Mouse (Mus musculus) embryonic facial prominence, embryonic 10.5 days (tissue): ENCODE measurements around the gene Gm14406. TPM values are rescaled to one million over a fixed set of nuclear protein-coding genes. Genes with fewer than 3 reads are reported as not detected.
"Not testable (repeated sequence)": the region's sequence is repeated elsewhere in the genome, so short reads cannot be mapped to it uniquely, and the experiment has no call there.

Experiments used
- DNase-seq: peaks from one replicate; pipeline ENCODE4 v3.0.0-alpha.2; 2017; ENCODE audit warnings: low spot score
- H3K27ac ChIP-seq: fragments of 300-500 bp; sonication (generic); replicated peaks from 2 replicates; pipeline ENCODE4 v1.5.1; 2016; ENCODE audit warnings: mild to moderate bottlenecking
- H3K27me3 ChIP-seq: fragments of 300-500 bp; sonication (generic); replicated peaks from 2 replicates; pipeline ENCODE4 v1.6.1; 2016; ENCODE audit warnings: low read depth, mild to moderate bottlenecking; ENCODE audit not compliant: poor library complexity, severe bottlenecking
- H3K36me3 ChIP-seq: fragments of 300-500 bp; sonication (generic); replicated peaks from 2 replicates; pipeline ENCODE4 v1.6.1; 2016; ENCODE audit warnings: mild to moderate bottlenecking, moderate library complexity
- H3K4me1 ChIP-seq: fragments of 300-500 bp; sonication (generic); 2 replicates; pipeline ENCODE4 v1.6.1; 2016
- H3K4me3 ChIP-seq: fragments of 300-500 bp; sonication (generic); 2 replicates; pipeline ENCODE4 v1.5.1; 2016; ENCODE audit warnings: mild to moderate bottlenecking, moderate library complexity
- H3K9me3 ChIP-seq: fragments of 300-500 bp; sonication (generic); 2 replicates; pipeline ENCODE4 v1.6.1; 2016; ENCODE audit warnings: mild to moderate bottlenecking
- WGBS: fragments of 180-500 bp; shearing (Covaris S2); methylation state at CpG from one replicate; pipeline ENCODE4 v1.1.7; 2016; 5-methylcytosine and 5-hydroxymethylcytosine counted together
- polyA plus RNA-seq: library from polyadenylated mRNA; unstranded; fragments of >200 nt; fragmentation: Nextera tagmentation; extraction: Ambion mirVana; gene quantifications from 2 replicates; pipeline ENCODE4 v1.2.1, GENCODE M21; 2016

The Gm14406 gene
- polyA plus RNA-seq: not detected in 2 replicates

GRCm38 (mm10) chr2:177577998-177578397 lies at the start of gene Gm14406:
Gene Gm14406, minus strand, starts transcription at chr2:177578210.
- DNase-seq, H3K4me3 ChIP-seq, H3K27ac ChIP-seq, H3K9me3 ChIP-seq, H3K4me1 ChIP-seq, H3K36me3 ChIP-seq, H3K27me3 ChIP-seq: not testable (repeated sequence)
- 93% methylated on average over 2 of the region's 2 CpGs for WGBS

GRCm38 (mm10) chr2:177575141-177575540 lies 2.9 kb downstream of the Gm14406 start:
- DNase-seq, H3K4me3 ChIP-seq, H3K27me3 ChIP-seq, H3K27ac ChIP-seq, H3K36me3 ChIP-seq, H3K4me1 ChIP-seq, H3K9me3 ChIP-seq: not testable (repeated sequence)
- WGBS: 74% methylated on average over 1 of the region's 2 CpGs

DNA sequence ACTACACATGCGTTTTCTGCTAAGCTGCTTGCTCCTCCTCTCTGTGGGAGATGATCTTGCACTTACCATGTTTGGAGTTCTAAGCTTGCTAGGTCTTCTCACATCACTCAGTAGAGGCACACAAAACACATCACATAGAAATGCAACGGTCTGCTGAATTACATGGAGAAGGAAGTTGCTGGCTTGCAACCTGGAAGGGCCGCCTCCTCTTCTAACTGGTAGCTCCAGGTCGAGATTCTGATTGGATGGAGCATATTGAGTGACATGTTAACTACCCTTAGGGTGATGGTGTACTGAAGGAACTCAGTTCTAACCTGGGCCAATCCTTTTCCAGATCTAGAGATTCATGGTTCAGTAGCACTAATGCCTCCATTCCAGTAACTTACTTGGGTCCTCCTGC lies 18.6 kb downstream of the Gm14406 start:
- H3K9me3 ChIP-seq, H3K27ac ChIP-seq, DNase-seq, H3K4me1 ChIP-seq, H3K27me3 ChIP-seq, H3K4me3 ChIP-seq, H3K36me3 ChIP-seq: not testable (repeated sequence)
- WGBS: 78% methylated on average over 4 of the region's 4 CpGs

GRCm38 (mm10) chr2:177555261-177555660 lies 22.7 kb downstream of the Gm14406 start:
- not testable (repeated sequence) for H3K9me3 ChIP-seq, H3K4me1 ChIP-seq, H3K27me3 ChIP-seq, H3K27ac ChIP-seq, DNase-seq, H3K4me3 ChIP-seq, H3K36me3 ChIP-seq
- 67% methylated on average over 1 of the region's 1 CpGs for WGBS

- not testable (repeated sequence) for H3K4me1 ChIP-seq, H3K27me3 ChIP-seq, H3K27ac ChIP-seq, H3K4me3 ChIP-seq, DNase-seq, H3K9me3 ChIP-seq, H3K36me3 ChIP-seq
- WGBS: 83% methylated on average over 5 of the region's 5 CpGs
Observed at GRCm38 (mm10) chr2:177537717-177538116, 40.3 kb downstream of the Gm14406 start.

DNA sequence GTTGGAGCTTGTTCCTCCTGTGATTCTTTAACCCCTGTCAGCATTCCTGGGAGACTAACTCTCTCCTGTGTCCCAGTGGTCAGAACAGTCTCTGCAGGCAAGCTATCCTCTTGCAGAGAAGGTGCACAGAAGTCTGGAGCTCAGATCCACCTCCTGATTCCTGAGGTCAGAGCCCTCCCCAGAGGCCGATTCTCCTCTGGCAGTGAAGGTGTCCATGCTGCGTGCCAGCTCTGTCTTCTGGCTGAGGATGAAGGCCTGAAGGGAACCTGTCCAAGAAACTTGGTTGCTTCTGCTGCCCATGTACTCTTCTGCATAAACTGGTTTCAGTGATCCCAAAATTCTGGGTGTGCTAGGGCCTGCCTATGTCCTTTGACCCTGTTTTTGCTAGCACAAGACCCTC lies 40.9 kb downstream of the Gm14406 start:
- H3K36me3 ChIP-seq, H3K4me3 ChIP-seq, H3K27me3 ChIP-seq, DNase-seq, H3K9me3 ChIP-seq, H3K27ac ChIP-seq, H3K4me1 ChIP-seq: not testable (repeated sequence)
- WGBS: 92% methylated on average over 2 of the region's 2 CpGs

- H3K9me3 ChIP-seq: peaks cover 9% of the 10 kb centered on the region; the same call in 1 of the 2 replicates
- no peaks in the 10 kb centered on the region for H3K27me3 ChIP-seq
- no peaks in the 10 kb centered on the region for H3K36me3 ChIP-seq
- no peak for DNase-seq
- no peak overlapping the region for H3K27ac ChIP-seq
- 80% methylated on average over 9 of the region's 9 CpGs for WGBS
- no peak overlapping the region for H3K4me3 ChIP-seq
- no peaks in the 10 kb centered on the region for H3K4me1 ChIP-seq
Observed at GRCm38 (mm10) chr2:177535876-177536275, 42.1 kb downstream of the Gm14406 start.

DNA sequence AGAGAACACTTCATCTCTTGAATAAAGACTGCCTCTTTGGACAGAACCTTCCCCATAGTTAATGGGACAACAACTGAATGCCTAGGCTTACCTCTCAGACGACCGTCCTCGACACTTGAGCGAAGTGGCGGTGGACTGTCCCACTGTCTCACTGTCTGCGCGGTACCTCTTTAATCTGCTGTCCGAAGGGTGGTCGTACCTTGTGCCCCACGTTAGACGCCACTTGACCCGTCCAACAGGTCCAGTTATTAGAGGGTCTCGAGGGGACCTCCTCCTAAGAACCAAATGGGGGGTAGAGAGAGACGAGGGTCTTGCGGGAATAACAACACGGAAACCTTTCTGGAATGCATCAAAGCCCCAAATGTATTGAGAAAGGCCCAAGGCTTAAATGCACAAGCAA lies 53.8 kb downstream of the Gm14406 start:
- not testable (repeated sequence) for H3K4me3 ChIP-seq
- WGBS: 91% methylated on average over 16 of the region's 16 CpGs

GRCm38 (mm10) chr2:177523674-177524073 lies 54.3 kb downstream of the Gm14406 start:
- peaks cover 25% of the 10 kb centered on the region for H3K9me3 ChIP-seq
- not testable (repeated sequence) for H3K4me1 ChIP-seq, H3K4me3 ChIP-seq, DNase-seq, H3K27ac ChIP-seq, H3K36me3 ChIP-seq, H3K27me3 ChIP-seq
- 92% methylated on average over 6 of the region's 6 CpGs for WGBS

More for the DNA sequence above, 53.8 kb downstream of the Gm14406 start:
- H3K4me1 ChIP-seq, H3K27ac ChIP-seq, H3K36me3 ChIP-seq, H3K27me3 ChIP-seq, DNase-seq: not testable (repeated sequence)
- peaks cover 23% of the 10 kb centered on the region for H3K9me3 ChIP-seq

- WGBS: 91% methylated on average over 20 of the region's 20 CpGs
Observed at GRCm38 (mm10) chr2:177523061-177523460, 54.9 kb downstream of the Gm14406 start.

DNA sequence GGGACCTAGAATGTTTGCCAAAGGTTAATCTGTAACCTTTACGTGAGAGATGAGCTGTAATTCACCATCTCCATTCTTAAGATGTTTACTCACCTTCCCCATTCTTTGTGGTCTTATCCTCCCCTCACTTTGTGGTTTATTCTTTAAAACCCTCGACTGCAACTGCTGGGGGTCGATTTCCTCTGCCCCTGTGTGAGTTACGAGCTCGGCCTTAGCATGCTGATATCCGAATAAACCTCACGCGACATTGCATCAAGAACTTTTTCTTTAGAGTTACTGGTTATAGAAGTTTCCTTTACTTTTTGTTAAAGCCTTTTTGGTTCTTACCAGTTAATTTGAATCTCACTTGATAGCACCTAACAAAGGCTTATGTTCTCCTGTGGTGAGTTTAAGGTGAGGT lies 58.0 kb downstream of the Gm14406 start:
- Histone ChIP-seq H3K4me3 (no peak overlapping the region), H3K27ac (no peak overlapping the region), H3K4me1 (no peaks in the 10 kb centered on the region), H3K27me3 (no peaks in the 10 kb centered on the region), H3K36me3 (no peaks in the 10 kb centered on the region), H3K9me3 (peaks cover 37% of the 10 kb centered on the region)
- no peak for DNase-seq
- 86% methylated on average over 8 of the region's 8 CpGs for WGBS

More at GRCm38 (mm10) chr2:177523061-177523460, 54.9 kb downstream of the Gm14406 start:
- no peaks in the 10 kb centered on the region for H3K27me3 ChIP-seq
- DNase-seq: no peak
- H3K9me3 ChIP-seq: peaks cover 28% of the 10 kb centered on the region
- no peaks in the 10 kb centered on the region for H3K4me1 ChIP-seq
- H3K4me3 ChIP-seq: no peak overlapping the region
- H3K27ac ChIP-seq: no peak overlapping the region
- no peaks in the 10 kb centered on the region for H3K36me3 ChIP-seq
